Mouse (Mus musculus) gastrocnemius, postnatal 14 days (tissue): ENCODE results near the gene Gadd45a. TPM values are rescaled to one million over a fixed set of nuclear protein-coding genes. Genes with fewer than 3 reads are reported as not detected.
"Not testable (repeated sequence)": the region's sequence is repeated elsewhere in the genome, so short reads cannot be mapped to it uniquely, and the experiment has no call there.

Experiments
- DNase-seq: peaks from one replicate; pipeline ENCODE4 v3.0.0; 2021; ENCODE audit warnings: mixed read lengths
- intact Hi-C: fragments of 180-260 bp; cut with DNase I; formaldehyde crosslinking; loops from one replicate; pipeline ENCODE4 v1.15.1; 2025; ENCODE audit warnings: low total_unique reads
- total RNA-seq, 2 experiments: library from RNA; stranded (reverse); gene quantifications; 2 replicates each; pipeline ENCODE4 v1.2.3; 2021

The Gadd45a gene
- total RNA-seq, 2 experiments from 2014 or later = 41.7 to 59.0 TPM

DNA sequence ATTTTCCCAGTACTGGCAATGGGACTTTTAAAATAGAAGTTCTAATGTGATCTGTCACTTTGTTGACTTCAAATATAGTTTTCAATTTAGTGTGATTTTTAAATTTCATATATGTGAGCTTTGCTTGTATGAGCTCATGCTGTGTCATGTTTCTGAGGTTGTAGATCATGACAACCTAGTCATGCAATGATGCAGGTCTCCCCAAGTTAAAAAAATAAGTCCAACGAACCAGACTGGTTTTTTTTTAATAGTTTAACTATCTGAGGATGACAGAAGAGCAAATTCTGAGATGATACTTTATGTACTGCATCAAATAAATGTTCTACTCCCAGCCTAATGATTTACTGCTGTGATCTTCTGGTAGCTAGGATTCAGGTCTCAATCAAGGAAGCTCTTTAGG is 12.8 kb upstream of the Gadd45a start:
- intact Hi-C loops = no loop called here

DNA sequence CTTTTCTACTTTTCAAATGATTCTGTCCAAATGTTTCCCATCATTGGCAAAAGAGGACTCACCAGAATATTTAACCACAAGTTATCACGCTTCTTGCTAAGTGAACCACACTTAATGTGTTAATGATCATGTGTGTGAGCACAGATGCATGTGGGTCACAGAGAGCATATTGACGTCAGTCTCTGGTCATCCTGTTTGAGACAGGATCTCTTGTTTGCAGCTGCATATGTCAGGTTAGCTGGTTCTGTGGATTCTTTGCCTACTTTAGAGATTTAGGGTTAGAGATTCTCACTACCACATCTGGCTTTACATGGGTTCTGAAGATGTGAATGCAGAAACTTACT is 12.4 kb upstream of the Gadd45a start:
- intact Hi-C loops = no loop called here
- DNase-seq = no peak

More for the DNA sequence above, 12.8 kb upstream of the Gadd45a start:
- DNase-seq = no peak

DNA sequence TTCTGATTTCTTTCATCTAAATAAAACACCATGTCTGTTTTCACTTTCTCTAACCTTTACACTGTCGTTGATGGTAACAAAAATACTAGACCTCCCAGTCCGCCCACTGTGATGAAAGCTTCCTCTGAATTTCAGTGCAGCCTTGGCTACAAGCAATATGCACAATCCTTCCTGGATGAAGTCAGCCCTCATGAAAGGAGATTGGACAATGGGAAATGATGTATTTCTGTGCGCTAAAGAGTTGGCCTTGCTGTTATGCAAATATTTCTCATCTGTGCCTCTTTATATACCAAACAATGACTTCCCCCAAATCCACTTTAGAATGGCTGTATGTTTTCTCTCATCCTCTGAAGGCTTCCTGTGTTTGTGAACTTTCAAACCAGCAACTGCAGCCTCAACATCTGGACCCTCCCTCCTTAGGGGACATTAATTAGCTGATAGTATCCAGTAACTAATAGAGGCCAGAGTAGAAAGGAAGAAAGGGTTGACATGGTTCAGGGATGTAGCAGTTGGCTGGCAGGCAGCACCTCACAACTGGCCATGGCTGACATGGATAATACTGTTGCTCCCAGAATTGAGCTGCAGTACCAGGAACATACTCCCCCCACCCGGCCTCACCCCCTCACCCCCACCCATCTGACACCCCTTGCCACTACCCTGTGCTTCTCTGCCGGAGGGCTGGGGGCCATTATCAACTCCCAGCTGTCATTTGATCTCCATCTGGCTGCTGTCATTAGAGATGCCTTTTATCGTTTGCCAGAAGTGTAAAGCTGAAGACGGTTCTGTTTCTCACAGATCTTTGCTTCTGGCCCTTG is 11.8 kb upstream of the Gadd45a start:
- no peak for DNase-seq
- intact Hi-C loops = no loop called here

DNA sequence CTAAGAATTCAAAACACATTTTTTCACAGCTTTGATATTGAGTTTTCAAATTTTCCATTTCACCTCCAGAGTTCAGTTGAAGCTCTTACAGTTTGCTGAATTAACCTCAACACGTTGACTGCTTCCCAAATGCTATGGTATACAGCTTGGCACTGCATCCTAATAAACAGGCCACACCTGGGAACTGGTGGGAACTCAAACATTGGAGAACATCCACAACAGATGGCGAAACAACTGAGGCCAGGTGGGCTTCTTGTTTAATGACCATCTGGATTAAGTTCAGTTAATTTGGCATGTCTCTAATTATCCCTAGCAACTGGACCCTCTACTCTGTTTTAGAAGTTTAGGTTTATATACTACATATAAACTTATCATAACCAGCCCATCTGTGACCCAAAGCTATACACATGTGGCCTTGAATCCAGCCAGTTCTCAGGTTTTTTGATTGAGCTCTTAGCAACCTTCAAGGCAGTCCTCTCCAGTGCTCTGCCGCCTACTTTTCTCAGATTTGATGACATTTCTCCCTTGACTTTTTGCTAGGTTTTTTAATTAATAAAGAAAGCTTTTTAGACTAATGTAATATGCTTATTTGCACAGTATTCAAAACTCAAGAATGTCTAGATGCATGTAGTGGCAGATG is 10.9 kb upstream of the Gadd45a start:
- no peak for DNase-seq
- intact Hi-C loops = no loop called here

DNA sequence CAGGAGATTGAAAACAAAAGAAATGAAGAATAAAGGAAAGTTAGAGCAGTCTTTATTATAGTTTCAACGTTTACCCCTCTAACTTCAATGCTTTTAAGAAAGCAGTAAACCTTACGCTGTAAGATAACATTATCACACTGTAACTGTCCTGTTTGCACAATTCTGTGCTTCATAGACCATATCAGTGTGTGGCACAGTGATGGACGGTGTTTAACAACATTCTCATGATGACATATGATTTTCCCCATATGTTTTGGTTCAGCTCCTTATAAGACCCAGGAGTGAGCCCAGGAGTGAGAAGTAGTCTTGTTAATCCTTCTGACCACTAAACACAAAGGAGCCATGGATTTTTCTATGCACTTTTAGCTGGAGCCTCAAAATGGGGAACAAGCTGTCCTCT is 9.7 kb upstream of the Gadd45a start:
- DNase-seq = no peak
- intact Hi-C loops = no loop called here

DNA sequence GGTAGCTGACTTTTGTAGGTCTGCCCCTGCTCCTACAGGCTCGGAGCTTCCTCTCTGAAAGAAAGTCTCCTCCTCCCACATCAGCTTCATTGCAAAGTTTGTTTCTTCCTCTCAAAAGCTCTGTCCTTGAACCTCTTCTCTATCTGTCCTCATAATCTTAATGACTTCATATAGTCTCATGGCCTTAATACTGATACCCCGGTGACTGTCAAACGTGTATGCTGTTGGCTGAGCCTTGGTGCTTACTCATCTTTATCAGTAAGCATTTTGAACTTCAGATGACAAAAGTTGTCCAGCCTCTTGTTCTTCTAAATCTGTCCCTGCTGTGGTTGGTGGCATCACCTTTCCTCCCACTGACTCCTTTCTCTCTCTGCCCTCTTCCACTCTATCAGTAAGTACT is 8.2 kb upstream of the Gadd45a start:
- intact Hi-C loops = no loop called here
- no peak for DNase-seq

DNA sequence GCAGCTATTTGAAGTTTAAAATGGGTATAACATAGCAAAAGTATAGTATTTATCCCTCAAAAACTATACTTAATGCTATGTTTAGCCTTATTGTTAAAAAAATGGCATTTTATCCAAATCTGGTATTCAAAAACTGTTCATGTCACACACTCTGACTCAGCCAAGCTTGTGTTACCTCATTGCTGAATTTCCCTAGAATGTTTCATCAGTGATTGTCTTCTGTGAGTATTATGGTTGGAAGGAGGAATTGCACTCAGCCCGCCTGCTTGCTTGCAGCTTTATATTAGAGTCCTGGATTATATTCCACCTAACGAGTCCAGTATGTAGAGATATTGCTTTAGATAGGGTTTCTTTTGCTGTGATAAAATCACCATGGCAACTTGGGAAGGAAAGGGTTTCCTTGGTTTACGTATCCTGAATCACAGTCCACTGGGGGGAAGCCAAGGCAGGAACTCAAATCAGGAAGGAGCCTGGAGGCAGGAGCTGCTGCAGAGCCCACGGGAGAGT is 3.7 kb upstream of the Gadd45a start:
- intact Hi-C loops = no loop called here
- DNase-seq = no peak

DNA sequence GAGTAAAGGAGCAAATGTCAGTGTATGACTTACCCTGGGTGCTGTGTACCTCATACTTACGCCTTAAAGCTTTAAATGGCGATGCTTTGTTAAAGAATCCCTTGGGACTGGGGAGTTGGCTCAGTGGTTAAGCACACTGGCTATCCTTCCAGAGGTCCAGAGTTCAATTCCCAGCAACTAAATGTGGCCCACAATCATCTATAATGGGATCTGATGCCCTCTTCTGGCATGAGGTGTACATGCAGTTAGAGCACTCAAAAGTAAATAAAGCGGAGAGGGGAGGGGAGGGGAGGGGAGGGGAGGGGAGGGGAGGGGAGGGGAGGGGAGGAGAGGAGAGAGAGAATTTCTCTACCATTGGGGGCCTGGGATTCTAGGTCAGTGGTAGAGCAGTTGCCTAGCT is 1.7 kb upstream of the Gadd45a start:
- intact Hi-C loops = loop anchor here (5.0 to 10.0 kb wide), 2 partner anchors 66 to 98 kb away; no protein-coding TSS in a partner anchor
- no peak for DNase-seq

DNA sequence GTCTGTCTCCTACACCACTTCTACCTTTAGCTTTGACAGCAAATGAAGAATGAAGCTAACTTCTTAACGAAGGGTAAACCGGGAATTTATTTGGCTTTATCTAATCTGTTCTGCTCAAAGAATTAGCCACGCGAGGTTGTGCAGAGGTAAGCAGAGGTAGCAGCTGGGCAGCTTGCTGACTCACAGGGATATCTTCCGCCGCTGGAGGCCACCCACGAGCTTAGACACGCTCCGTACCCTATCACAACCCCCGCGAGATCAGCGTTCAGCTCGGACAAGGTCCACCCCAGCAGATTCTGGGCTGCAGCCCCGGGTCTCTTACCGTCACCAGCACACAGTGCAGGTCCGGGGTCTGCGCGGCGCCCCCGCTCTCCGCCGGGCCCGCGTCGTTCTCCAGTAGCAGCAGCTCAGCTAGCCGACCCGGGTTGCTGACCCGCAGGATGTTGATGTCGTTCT is 873 bp downstream of the Gadd45a start:
- peak; percentile 90 for DNase-seq
- intact Hi-C loops = loop anchor here (5.0 to 10.0 kb wide), 2 partner anchors 68 to 101 kb away; no protein-coding TSS in a partner anchor

DNA sequence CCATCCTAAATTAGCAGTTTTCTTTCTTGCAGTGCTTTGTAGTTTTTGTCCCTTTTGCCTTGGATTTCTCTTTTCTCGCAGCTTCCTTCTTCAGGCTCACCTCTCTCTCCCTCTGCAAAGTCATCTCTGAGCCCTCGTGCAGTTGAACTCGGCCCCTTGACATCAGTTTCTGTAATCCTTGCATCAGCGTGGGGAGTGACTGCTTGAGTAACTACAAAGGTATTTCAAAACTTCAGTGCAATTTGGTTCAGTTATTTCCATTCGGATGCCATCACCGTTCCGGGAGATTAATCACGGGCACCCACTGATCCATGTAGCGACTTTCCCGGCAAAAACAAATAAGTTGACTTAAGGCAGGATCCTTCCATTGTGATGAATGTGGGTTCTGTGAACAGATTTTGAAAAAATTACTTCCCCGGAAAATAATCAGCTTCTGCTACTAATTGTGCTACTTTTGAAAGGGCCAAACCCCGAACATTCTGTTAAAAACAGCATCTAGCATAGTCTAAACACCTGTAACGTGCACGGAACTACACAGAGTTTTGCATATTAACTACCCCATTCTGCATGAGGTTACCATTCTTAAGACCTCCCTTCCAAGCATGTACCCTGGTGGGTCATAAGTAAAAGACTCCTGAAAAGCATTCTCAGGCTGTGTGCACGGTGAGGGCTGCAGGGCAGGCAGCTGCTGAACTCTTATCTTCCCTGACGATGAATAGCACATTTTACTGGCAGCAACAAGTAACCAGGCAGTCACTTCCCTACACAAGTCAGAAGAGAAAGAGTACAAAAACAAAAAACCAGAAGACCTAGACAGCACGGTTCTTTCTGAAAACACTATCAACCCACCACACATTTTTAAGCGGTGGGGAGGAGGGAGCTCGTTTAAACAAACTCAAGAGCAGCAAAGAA is 1.6 kb downstream of the Gadd45a start:
- intact Hi-C loops = loop anchor here (5.0 to 10.0 kb wide), 2 partner anchors 69 to 102 kb away; no protein-coding TSS in a partner anchor

DNA sequence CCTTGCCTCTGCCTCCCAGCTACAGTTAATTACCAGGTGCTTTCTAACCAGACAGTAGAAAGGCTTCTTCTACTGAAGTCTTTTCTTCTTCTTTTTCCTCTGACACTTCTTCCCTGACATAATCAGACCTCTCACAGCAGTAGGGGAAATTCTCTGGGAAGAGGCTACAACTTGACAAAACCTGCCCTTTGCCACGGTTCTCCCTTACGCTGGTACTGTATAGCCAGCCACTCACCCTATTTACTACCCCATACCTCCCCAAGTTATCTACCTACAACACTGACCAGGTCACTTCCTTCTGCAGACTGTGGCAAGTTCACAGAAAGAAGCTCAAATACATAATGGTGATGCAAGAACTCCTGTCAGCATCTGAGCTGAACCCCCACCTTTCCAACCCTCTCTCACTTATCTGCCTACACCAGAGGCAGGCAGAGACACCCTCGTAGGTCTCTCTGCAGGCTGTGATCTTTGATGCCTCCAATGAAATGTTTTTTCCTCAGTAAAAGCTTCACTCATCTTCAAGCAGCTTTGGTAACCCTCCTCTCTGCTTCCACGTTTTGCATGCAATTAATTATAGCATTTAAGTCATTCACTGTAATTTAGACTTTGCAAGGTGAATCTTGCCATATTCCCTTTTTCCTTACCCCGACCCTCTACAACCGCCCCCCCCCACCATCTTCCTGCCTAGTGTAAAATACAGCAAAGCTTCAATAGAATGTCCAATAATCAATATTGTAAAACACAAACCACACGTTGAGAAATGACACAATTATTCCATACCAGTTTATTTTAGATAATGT is 2.7 kb downstream of the Gadd45a start:
- DNase-seq = no peak
- intact Hi-C loops = loop anchor here (5.0 to 10.0 kb wide), 3 partner anchors 70 to 103 kb away; no protein-coding TSS in a partner anchor

More for the DNA sequence above, 1.6 kb downstream of the Gadd45a start:
- DNase-seq = no peak

DNA sequence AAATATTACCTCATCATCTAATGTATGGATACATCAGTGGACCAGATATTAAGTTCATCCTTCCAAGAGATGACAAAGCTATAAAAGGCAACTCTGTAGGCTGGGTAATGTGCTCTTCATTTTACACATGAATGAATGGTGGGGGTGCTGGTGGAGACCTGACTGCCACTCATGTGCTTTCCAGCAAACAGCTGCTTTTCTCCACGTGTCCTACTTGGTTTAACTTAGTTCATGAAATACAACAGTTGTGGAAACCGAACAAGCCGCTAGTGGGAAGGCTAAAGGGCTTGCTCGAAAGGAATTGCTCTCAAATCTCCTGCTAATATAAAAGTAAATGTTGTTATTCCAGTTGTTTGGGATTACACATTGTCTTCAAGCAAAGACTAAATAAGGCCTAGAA is 3.7 kb downstream of the Gadd45a start:
- no peak for DNase-seq
- intact Hi-C loops = loop anchor here (5.0 to 10.0 kb wide), 2 partner anchors 71 kb away; no protein-coding TSS in a partner anchor

DNA sequence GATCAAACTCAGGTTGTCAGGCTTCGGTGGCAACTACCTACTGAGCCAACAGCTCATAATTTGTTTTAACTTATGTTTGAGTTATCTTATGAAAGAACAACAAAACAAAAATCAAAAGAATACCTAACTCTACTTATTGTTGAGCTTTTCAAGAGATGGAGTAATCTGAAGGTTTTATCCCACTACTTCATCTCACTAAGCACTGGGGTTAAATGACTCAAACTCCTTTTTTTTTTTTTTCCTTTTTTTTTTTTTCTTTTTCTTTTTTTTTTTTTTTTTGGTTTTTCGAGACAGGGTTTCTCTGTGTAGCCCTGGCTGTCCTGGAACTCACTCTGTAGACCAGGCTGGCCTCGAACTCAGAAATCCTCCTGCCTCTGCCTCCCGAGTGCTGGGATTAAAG is 4.3 kb downstream of the Gadd45a start:
- intact Hi-C loops = loop anchor here (5.0 to 10.0 kb wide), 2 partner anchors 71 to 72 kb away; no protein-coding TSS in a partner anchor
- DNase-seq = not testable (repeated sequence)

DNA sequence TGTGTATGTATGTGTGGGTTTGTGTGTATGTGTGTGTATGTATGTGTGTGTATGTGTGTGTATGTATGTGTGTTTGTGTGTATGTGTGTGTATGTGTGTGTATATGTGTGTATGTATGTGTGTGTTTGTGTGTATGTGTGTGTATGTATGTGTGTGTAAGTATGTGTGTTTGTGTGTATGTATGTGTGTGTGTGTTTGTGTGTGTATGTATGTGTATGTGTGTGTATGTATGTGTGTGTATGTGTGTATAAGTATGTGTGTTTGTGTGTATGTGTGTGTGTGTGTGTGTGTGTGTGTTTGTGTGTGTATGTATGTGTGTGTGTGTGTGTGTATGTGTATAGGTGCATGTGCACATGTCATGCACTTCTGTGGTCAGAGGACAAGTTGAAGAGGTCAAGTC is 4.7 kb downstream of the Gadd45a start:
- DNase-seq = not testable (repeated sequence)
- intact Hi-C loops = loop anchor here (5.0 to 10.0 kb wide), 2 partner anchors 70 to 72 kb away; no protein-coding TSS in a partner anchor

DNA sequence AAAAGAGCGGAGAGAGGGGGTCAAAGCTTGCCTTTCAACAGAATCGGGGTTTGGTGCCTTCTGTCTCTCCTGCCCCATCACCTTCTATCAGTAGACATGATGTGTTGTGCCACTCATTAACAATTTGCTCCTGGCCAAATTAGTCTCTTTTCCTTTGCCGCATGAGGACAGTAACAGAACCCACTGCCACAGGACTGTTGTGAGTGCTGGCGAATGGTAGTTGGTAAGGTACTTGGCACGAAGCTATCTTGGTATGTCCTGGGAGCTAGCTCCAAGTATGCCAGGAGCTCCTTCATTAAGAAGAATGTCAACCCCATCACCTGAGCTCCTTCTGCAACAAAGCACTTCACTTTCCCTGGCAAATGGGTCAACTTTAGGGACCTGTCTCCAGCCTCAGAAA is 6.4 kb downstream of the Gadd45a start:
- DNase-seq = no peak
- intact Hi-C loops = loop anchor here (5.0 to 10.0 kb wide), 2 partner anchors 69 to 74 kb away; no protein-coding TSS in a partner anchor

DNA sequence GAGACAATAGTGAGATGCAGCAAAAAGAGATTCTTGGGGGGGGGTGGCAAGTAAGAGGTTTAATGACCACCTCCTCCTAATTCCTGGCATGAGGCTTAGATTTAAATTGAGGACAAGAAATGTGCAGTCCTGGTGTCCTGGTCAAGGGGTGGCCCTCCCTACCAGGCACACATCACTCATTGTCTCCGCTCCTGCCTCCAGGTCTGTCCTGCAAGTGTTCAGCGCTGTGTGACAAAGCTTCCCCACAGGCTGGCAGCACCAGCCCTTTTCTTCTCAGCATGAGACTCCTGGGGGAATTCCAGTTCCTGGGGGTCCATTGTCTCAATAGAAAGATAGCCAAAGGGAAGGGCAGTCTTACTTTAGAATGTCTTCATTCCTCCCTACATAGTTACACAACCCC is 6.8 kb downstream of the Gadd45a start:
- DNase-seq = no peak
- intact Hi-C loops = loop anchor here (5.0 to 10.0 kb wide), 2 partner anchors 68 to 74 kb away; no protein-coding TSS in a partner anchor

DNA sequence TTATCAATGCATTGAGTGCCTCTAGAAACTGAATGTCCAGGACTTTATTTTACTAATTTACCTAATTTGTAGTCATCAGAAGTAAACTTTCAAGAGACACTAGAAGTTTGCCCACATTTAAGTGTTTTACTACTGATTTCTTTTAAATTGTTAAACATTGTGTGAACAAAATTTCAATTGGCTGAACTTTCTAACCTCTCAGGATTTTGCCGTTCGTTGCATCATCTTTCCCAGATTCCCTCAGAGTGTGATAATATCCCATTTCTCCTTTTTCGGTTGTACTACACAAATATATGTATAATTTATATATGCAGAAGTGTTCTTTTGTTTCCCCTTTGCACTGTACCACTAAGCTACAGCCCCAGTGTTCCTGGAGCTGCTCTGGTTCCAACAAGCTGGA is 7.3 kb downstream of the Gadd45a start:
- intact Hi-C loops = loop anchor here (5.0 to 10.0 kb wide), 2 partner anchors 68 to 75 kb away; no protein-coding TSS in a partner anchor
- no peak for DNase-seq

DNA sequence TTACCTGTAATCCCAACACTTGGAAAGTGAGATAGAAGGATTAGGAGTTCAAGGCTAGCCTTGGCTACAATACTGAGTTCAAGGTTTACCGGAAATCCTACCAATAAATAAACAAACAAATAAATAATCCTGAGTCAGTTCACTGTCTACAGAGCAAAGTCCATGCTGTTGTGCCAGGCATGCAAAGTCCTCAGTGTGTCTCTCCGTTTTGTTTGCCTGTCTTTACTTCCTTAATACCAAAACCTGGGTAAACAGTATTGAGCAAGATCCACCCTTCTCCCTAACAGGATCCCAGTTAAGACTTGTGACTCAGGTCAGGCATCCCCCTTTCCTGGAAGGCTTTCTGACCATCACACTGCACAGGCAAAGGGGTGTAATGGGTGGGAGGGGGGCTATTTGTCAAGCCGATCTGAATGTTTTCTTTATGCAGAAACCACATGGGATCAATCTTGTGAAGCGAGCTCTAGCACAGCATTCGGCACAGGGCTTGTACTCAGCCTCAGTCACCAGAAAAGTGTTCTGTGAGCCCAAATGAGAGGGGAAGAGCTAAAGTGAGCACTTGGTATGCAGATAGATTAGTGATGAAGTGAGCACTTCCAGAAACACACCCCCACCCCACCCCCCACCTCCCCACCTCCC is 7.8 kb downstream of the Gadd45a start:
- no peak for DNase-seq
- intact Hi-C loops = no loop called here
